Mouse (Mus musculus) small intestine, adult 2 months (tissue): ENCODE results near the gene Tbl2. TPM values are rescaled to one million over a fixed set of nuclear protein-coding genes. Genes with fewer than 3 reads are reported as not detected.

Experiments used
- H3K27ac ChIP-seq: fragments of 200-500 bp; 2 replicates; pipeline ENCODE4 v1.5.1; 2012; ENCODE audit warnings: low read depth, low read length, control low read depth, inconsistent platforms; ENCODE audit not compliant: insufficient read depth
- H3K27me3 ChIP-seq: fragments of 200-500 bp; 2 replicates; pipeline ENCODE4 v1.6.1; 2012; ENCODE audit warnings: mild to moderate bottlenecking, moderate library complexity, low read length, inconsistent platforms; ENCODE audit not compliant: control insufficient read depth, insufficient read depth
- H3K36me3 ChIP-seq: fragments of 200-500 bp; 2 replicates; pipeline ENCODE4 v1.6.1; 2012; ENCODE audit warnings: mild to moderate bottlenecking, low read length, control low read depth, inconsistent platforms; ENCODE audit not compliant: control insufficient read depth, insufficient read depth
- H3K4me1 ChIP-seq: fragments of 200-500 bp; 2 replicates; pipeline ENCODE4 v1.6.1; 2012; ENCODE audit warnings: low read length, inconsistent platforms, mixed read lengths; ENCODE audit not compliant: control insufficient read depth, insufficient read depth, insufficient read length
- H3K4me3 ChIP-seq: fragments of 200-500 bp; 2 replicates; pipeline ENCODE4 v1.5.1; 2012; ENCODE audit warnings: low read depth, mild to moderate bottlenecking, control low read depth, inconsistent platforms, low read length, moderate library complexity
- CTCF ChIP-seq: fragments of 200-500 bp; IDR thresholded peaks from 2 replicates; pipeline ENCODE4 v1.5.1; 2012; ENCODE audit warnings: low read depth, mild to moderate bottlenecking, control low read depth, inconsistent platforms, low read length, moderate library complexity, mixed read lengths; ENCODE audit not compliant: insufficient replicate concordance, insufficient read length; ENCODE audit errors: extremely low read depth
- POLR2A ChIP-seq: fragments of 200-500 bp; IDR thresholded peaks from 2 replicates; pipeline ENCODE4 v1.6.1; 2012; ENCODE audit warnings: low read depth, mild to moderate bottlenecking, control low read depth, inconsistent platforms, low read length, moderate library complexity
- WGBS: fragments of 180-500 bp; shearing (Covaris S2); methylation state at CpG from one replicate; pipeline ENCODE4 v1.1.7; 2018; 5-methylcytosine and 5-hydroxymethylcytosine counted together
- polyA plus RNA-seq: library from polyadenylated mRNA; depleted of rRNA; stranded (reverse); fragments of >200 nt; gene quantifications from 2 replicates; pipeline ENCODE4 v1.2.3, GENCODE M21; 2012

Gene Tbl2
- polyA plus RNA-seq, 1 experiment: 5.3 TPM

DNA sequence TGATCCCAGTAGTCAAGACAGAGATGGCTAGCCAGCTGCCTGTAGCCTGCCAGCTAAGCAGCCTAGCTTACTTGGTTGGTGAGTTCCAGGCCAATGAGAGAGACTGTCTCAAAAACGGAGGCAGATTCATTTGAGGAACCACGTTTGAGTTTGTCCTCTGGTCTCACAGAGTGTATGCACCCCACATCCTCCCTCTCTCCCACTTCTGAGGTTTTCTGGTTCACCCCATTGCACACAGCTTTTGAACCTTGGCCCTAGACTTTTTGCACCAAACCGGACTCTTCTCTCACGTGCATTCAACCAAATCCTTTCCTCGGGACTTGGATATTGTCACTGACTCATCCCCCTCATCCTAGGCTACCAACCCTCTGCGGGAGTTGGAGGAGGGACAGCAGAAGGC lies 39.5 kb upstream of the Tbl2 start:
- H3K4me1 ChIP-seq: peaks cover 14% of the 10 kb centered on the region
- no peaks in the 10 kb centered on the region for H3K27me3 ChIP-seq
- 39% methylated on average over 6 of the region's 6 CpGs for WGBS
- H3K4me3 ChIP-seq: no peak overlapping the region
- no peak overlapping the region for H3K27ac ChIP-seq
- TF ChIP-seq POLR2A (no peak), CTCF (no peak)
- peaks cover 11% of the 10 kb centered on the region for H3K36me3 ChIP-seq

DNA sequence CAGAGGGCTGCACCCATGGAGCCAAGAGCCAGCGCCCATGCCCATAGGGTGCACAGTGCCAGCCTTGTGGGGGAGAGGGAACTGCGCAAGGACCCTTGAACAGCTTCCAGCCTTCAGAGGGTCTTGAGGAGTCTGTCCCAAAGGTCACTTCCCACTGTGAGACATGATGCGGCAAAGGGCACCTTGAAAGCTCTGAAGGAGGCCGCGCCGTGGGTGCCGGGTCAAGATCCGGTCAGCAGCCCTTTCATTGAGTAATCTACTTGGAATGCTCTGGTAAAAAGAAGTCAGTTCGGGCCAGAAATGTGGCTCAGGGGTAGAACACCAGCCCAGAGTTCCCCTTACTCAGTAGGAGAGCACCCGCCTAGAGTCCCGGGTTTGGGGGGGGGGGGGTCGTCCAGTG lies 35.7 kb upstream of the Tbl2 start:
- Histone ChIP-seq H3K4me3 (no peak overlapping the region), H3K27ac (no peak overlapping the region), H3K36me3 (peaks cover 15% of the 10 kb centered on the region), H3K27me3 (no peaks in the 10 kb centered on the region), H3K4me1 (peaks cover 22% of the 10 kb centered on the region)
- 92% methylated on average over 12 of the region's 12 CpGs for WGBS
- no peak for TF ChIP-seq CTCF
- TF ChIP-seq POLR2A: no peak

DNA sequence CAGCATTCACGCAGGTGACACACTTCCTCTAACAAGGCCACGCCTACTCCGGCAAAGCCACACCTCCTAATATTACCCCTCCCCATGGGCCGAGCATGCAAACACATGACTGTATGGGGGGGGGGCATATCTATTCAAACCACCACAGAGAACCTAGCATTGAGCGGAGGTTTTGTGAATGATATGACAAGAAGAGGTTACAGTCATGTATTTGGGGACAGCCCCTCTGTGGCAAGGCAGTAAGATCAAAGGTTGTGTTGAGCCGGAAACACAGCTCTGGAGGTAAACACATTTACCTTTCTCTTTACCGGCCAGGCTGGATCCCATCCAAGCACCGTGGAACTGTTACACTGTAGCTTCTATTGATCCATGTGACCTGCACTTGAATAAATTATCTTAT lies 34.2 kb upstream of the Tbl2 start:
- Histone ChIP-seq H3K36me3 (peaks cover 15% of the 10 kb centered on the region), H3K27ac (peak overlapping the region; percentile 70), H3K4me1 (peaks cover 19% of the 10 kb centered on the region), H3K4me3 (no peak overlapping the region), H3K27me3 (no peaks in the 10 kb centered on the region)
- TF ChIP-seq CTCF (no peak), POLR2A (no peak)
- WGBS: 22% methylated on average over 8 of the region's 8 CpGs

DNA sequence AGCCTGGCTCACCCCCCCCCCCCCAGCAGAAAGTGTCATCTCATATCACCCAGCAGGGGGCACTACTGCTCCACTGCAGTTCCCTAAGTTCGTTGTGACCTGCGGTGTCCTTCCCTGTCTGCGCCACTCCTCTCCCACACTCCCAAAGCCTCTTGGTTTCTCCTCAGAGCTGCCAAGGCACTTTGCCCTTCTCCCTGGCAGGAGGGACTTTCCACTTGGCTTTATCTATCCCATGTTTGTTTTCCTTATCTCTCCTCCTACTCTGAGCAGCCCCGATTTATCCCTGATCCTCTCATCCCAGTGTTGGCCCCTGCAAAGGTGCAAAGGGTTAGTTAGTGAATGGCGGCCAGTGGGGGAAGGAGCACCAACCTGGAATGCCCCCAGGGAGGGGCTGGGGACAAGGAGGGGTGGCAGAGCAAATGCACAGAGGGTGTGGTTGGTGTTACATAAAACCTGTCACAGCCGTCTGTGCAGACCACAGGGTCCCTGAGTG lies 30.8 kb upstream of the Tbl2 start:
- Histone ChIP-seq H3K36me3 (peaks cover 27% of the 10 kb centered on the region), H3K27ac (peak overlapping the region; percentile 71), H3K4me3 (no peak overlapping the region), H3K27me3 (no peaks in the 10 kb centered on the region), H3K4me1 (peaks cover 15% of the 10 kb centered on the region)
- TF ChIP-seq CTCF (peak; percentile 82), POLR2A (no peak)
- 6% methylated on average over 6 of the region's 6 CpGs for WGBS

DNA sequence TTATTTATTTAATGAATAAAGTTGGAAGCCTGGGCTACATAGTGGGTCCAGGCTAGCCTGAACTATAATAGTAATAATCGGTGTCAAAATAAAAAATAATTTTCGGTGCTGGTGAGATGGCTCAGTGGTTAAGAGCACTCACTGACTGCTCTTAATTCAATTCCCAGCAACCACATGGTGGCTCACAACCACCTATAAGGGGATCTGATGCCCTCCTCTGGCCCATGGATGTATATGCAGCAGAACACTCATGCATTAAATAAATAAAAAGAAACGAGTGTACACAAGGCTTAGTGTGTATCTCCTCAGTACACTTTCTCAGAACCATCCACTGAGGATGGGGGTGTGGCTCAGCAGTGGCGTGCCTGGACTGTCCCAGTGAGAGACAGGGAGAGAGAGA lies 28.7 kb upstream of the Tbl2 start:
- peaks cover 29% of the 10 kb centered on the region for H3K36me3 ChIP-seq
- 65% methylated on average over 4 of the region's 4 CpGs for WGBS
- peaks cover 10% of the 10 kb centered on the region for H3K4me1 ChIP-seq
- no peak overlapping the region for H3K27ac ChIP-seq
- TF ChIP-seq POLR2A (no peak), CTCF (no peak)
- no peak overlapping the region for H3K4me3 ChIP-seq
- no peaks in the 10 kb centered on the region for H3K27me3 ChIP-seq

DNA sequence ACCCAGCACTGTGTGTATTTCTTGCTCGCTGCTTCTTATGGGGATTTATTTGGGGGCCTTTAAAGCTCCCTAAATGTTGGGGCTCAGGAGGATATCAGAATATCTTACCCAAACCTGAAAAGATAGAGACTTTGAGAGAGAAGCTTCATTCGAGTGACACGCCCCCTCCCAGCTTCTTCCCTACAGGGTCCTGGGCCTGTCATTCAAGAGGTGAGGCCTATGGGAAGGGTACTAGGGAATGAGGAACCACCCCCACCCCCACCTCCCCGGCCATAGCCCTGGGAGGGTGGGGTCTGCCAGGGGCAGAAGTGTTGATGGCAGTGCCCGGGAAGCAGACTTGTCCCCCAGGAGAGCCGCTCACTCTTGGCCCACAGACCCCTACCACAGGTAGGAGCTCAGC lies 23.3 kb upstream of the Tbl2 start:
- no peak overlapping the region for H3K27ac ChIP-seq
- no peaks in the 10 kb centered on the region for H3K27me3 ChIP-seq
- no peak overlapping the region for H3K4me3 ChIP-seq
- no peaks in the 10 kb centered on the region for H3K4me1 ChIP-seq
- peaks cover 54% of the 10 kb centered on the region for H3K36me3 ChIP-seq
- WGBS: 89% methylated on average over 6 of the region's 6 CpGs
- TF ChIP-seq CTCF (no peak), POLR2A (no peak)

DNA sequence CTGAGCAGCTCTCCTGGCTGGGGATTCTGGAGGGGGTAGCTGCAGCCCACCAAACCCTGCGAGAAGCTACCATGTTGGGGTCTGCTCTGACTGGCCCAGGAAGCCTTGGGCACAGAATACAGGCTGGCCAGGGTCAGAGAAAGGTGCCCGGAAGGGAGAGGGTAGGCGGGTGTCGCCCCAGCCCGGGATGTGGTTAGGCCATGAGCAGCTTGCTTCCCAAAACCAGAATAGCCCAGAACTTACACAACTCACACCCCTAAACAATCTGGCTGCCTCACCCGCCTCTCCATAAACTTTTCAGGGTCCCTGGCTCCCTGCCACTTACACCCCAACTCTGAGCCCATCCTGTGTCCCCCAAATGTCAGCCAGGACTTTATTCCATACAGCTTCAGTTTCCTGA lies 21.8 kb upstream of the Tbl2 start:
- H3K27me3 ChIP-seq: no peaks in the 10 kb centered on the region
- 76% methylated on average over 5 of the region's 6 CpGs for whole genome bisulfite sequencing
- no peak overlapping the region for H3K4me3 ChIP-seq
- H3K36me3 ChIP-seq: peaks cover 49% of the 10 kb centered on the region
- H3K4me1 ChIP-seq: no peaks in the 10 kb centered on the region
- TF ChIP-seq CTCF (no peak), POLR2A (no peak)
- no peak overlapping the region for H3K27ac ChIP-seq
